28 mouse cellular contexts compared by ENCODE assay signal in genomic region chr8:25449590-25449989, GRCm38 (mm10).
"Had no signal": no experiment of that assay in that cellular context is flagged by ENCODE, and none has a peak within 500 bp of the region (broad histone marks: within the 10 kb centered on the region; RNA-seq: fewer than 3 reads in every experiment).

No protein-coding gene starts in this region.

- DNase-seq: gastrocnemius, adult 2 months; gastrocnemius, postnatal 10 days; gastrocnemius, postnatal 25 days; heart, adult 2 months; heart, postnatal 10 days; heart, postnatal 4 days; kidney, adult 18-20 months; kidney, adult 9 months; kidney, postnatal 14 days; kidney, postnatal 36 days; liver; liver, embryonic 13.5 days; liver, postnatal 0 days had no signal

- H3K9ac ChIP-seq: heart, embryonic 12.5 days; hindbrain, embryonic 12.5 days; hindbrain, embryonic 14.5 days; intestine, embryonic 15.5 days; limb, embryonic 12.5 days; liver, embryonic 13.5 days; liver, embryonic 15.5 days; liver, postnatal 0 days had no signal

- H3K36me3 ChIP-seq: heart, embryonic 10.5 days; heart, embryonic 12.5 days; hindbrain, embryonic 10.5 days; hindbrain, embryonic 12.5 days; intestine, embryonic 15.5 days; limb, embryonic 10.5 days; limb, embryonic 12.5 days; liver, embryonic 13.5 days; liver, embryonic 15.5 days had no signal

- ATAC-seq: hindbrain, embryonic 16.5 days; inflammation-experienced regulatory T-cells, adult 6 months; intestine, embryonic 15.5 days; intestine, postnatal 0 days; liver, postnatal 0 days had no signal

- H3K4me2 ChIP-seq: heart, embryonic 12.5 days; hindbrain, embryonic 12.5 days; hindbrain, embryonic 14.5 days; intestine, embryonic 15.5 days; limb, embryonic 12.5 days; liver, embryonic 11.5 days; liver, embryonic 13.5 days; liver, embryonic 15.5 days had no signal

- H3K27me3 ChIP-seq: heart, embryonic 12.5 days; hindbrain, embryonic 12.5 days; intestine, embryonic 15.5 days; limb, embryonic 12.5 days; liver, embryonic 13.5 days; liver, embryonic 15.5 days had no signal

- H3K4me3 ChIP-seq: gastrocnemius, adult 2 months; heart, adult 2 months; heart, embryonic 10.5 days; heart, embryonic 12.5 days; hindbrain, embryonic 10.5 days; hindbrain, embryonic 12.5 days; intestine, embryonic 15.5 days; layer of hippocampus, adult 2 months; left cerebral cortex, adult 2 months; limb, embryonic 10.5 days; limb, embryonic 12.5 days; liver, embryonic 13.5 days; liver, embryonic 15.5 days had no signal

- H3K4me1 ChIP-seq: heart, embryonic 10.5 days; hindbrain, embryonic 10.5 days; hindbrain, embryonic 12.5 days; intestine, embryonic 15.5 days; limb, embryonic 10.5 days; limb, embryonic 12.5 days had no signal

- H3K27ac ChIP-seq: gastrocnemius, adult 2 months; heart, adult 2 months; heart, embryonic 10.5 days; hindbrain, embryonic 10.5 days; hindbrain, embryonic 12.5 days; hindbrain, embryonic 14.5 days; intestine, embryonic 15.5 days; layer of hippocampus, adult 2 months; left cerebral cortex, adult 2 months; limb, embryonic 10.5 days; limb, embryonic 12.5 days; liver, embryonic 13.5 days; liver, embryonic 15.5 days had no signal

- H3K9me3 ChIP-seq: heart, embryonic 10.5 days; hindbrain, embryonic 10.5 days; hindbrain, embryonic 12.5 days; intestine, embryonic 15.5 days; limb, embryonic 10.5 days; liver, embryonic 13.5 days; liver, embryonic 15.5 days had no signal
